Mouse (Mus musculus): ENCODE data around the gene Bod1l. TPM values are rescaled to one million over a fixed set of nuclear protein-coding genes. Genes with fewer than 3 reads are reported as not detected.
A peak's percentile ranks its signal among the peaks of the same experiment; 100 is the strongest.

Gene Bod1l
- 10 to 100 TPM; 22.8 to 36.8 TPM for polyA plus RNA-seq (2017; shearing (Covaris generic))

DNA sequence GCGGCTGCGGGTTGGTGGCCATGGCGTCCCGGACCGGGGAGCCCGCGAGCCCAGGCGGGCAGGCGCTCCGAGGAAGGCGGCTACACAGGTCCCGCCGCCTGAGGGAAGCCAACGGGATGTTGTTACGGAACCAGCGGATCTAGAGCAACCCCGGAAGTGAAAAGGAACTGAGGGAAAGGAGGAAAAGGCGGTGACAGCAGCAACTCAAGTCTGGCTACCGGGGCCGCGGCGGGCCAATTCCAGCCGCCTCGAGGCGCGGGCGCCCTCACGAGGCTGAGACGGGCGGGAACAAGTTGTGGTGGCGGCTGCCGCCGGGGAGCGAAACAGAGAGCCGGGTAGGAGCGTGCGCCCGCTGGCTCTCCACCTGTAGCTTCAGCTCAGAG is at the start of gene Bod1l:
Gene Bod1l, minus strand, starts transcription at position 169 of the 383 bp plus-strand sequence.
- peak; percentile 86 for ATAC-seq

DNA sequence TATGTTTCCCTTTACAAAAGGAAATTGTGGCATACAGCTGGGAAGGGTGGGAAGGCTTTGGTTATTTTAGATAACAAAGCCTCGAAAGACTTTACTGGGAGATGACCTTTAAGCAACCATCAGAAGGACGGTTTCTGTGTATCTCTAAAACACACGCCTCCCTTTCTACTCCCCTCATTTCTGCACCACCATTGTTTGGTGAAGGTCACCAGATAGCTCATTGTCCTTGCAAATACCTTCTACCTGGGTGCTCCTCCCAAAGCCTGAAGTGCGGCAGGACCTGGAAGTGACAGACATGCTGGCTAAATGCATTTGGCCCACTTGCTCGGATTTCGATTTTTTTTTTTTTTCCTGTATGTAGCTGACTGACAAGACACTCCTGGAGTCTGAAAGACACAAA is 49.2 kb upstream of the Bod1l start:
- ATAC-seq, result no peak

DNA sequence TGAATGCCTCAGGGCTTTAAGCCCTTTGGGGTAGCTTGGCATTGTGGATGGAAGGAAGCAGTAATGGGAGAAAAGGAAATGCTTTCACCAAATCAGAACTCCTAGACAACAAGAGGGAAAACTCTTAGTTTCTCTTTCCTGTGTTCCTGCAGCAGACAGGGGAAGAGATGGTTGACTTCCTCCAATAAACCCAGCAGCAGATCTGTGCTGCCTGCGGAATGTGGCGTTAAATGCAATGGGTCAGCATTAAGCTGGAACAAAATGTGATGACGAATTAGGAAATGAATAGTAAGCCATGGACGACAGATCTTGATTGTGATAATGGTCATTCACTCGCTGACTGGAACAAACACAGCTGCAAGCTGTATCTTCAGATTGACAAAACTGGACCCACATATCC is 46.8 kb upstream of the Bod1l start:
- no peak for ATAC-seq

DNA sequence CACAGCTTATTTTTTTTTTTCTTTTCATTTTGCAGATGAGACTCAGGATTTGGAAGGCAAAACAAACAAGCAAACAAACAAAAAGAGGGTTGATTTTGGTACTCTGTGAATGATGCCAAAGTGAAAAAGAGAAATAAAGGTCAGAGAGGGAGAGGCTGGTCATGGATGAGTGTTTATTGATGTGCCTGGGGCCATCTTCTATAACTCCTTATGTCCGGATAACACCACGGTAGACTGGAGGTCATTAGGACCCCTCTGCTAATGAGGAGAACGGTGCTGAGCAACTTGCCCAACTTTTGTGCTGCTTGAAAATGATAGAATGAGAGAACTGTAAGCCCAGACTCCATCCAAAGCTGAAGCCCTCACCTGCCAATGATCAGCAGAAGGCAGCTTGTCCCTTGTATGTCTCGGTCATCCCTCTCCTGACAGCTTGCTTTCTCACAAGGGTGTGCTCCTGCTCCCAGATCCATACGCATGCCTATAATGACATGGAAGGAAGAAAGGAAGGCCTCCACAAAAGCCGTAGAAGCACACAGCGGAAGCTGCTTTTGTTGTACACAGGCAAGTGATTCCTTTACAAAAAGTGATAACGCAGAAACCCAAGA is 45.2 kb upstream of the Bod1l start:
- no peak for ATAC-seq

DNA sequence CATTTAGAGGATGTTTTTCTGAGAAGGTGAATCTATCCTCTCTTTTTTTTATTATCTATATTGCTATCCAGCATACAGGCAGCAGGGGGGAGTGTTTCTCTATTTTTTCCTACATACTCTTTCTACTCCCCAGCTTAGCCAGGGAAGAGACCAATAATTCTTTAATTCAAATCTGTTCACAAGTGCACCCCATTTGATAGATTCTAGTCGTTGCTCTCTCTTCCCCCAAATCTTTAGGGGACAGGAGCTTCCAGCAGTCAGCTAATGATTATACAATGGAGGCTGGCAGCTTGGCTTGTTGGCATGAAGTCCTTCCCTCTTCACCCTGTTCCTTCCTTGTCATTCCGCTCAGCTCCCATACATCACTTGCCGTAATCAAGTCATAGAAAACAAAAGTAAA is 44.7 kb upstream of the Bod1l start:
- ATAC-seq, result no peak

DNA sequence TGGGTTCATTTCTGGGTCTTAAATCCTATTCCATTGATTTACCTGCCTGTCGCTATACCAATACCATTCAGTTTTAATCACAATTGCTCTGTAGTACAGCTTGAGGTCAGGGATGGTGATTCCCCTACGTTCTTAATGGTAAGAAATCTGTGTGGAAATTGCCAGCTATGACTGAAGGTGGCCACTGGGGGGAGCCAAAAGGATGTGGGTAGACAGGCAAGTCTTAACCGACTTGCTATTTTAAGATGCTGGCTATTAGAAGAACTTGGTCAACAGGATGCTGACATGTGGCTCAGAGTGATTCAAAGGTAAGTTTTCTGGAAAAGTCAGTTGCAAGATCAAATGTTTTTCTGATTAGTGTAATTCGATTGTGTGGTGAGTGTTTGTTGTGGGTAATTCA is 43.6 kb upstream of the Bod1l start:
- ATAC-seq, result peak; percentile 70

DNA sequence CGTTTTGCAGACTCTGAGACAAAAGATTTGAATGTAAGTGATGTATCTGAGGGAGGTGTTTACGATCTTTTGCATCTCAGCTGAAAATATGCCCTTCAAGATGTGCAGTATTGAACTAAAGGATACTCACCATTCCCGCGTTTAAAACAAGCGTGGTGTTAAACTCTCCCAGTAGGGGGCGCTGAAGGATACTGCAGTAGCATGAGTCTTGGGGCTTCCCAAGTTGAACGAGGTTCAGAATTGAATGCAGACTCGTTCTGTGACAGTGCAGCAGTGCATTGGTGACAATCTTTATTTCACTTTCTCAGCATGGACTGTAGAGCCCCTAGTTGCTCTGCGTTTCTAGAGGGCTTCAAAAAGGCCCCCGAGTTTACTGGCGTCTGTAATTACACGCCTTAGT is 40.4 kb upstream of the Bod1l start:
- peak; percentile 30 for ATAC-seq

DNA sequence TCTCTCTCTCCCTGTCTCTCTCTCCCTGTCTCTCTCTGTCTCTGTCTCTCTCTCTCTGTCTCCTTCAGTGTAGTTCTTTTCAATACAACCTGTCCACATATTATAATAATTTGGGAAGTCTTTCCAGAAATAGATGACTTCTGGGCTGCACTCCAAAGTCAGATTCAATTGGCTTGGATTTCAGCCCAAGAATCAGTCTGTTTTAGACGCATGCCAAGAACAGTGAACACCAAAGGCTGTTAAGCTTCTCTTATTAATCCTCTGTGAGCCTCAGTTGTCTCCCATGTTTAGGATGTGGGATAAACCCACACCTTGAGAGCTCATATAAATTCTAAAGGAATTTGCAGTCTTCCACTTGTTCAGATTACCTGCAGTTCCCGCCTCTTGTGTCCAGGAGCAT is 27.0 kb upstream of the Bod1l start:
- ATAC-seq, result no peak

DNA sequence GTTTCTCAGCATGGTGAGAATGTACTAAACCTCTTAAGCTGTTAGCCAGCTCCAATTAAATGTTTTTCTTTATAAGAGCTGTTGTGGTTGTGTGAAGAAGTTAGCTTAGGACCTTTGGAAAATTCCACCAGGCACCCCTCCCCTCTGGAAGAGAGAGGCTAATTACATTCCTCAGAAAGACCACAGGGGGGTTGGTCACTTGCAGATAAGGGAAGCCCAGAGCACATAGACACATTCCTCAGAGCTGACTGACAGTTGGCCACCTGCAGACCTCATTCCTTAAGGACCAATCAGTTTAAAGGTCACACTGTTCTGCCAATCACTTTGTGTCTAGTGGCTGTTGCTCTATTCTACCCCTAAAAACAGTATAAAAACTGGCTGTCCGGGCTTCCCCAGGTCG is 11.7 kb upstream of the Bod1l start:
- no peak for ATAC-seq

DNA sequence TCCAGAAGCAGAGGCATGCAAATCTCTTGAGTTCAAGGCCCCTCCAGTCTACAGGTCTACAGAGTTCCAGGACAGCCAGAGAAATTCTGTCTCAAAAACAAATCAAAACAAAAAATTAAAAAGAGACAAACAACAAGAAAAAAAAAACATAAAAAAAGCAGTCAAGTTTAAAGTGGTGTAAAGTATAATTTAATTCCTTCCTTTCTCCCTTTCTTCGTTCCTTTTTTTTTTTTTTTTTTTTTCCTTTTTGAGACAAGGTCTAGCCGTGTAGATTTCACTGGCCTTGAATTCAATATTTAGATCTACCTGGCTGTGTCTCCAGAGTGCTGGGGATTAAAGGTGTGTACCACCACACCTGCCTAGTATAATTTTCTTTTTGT is 1.4 kb upstream of the Bod1l start:
- ATAC-seq, result no peak

DNA sequence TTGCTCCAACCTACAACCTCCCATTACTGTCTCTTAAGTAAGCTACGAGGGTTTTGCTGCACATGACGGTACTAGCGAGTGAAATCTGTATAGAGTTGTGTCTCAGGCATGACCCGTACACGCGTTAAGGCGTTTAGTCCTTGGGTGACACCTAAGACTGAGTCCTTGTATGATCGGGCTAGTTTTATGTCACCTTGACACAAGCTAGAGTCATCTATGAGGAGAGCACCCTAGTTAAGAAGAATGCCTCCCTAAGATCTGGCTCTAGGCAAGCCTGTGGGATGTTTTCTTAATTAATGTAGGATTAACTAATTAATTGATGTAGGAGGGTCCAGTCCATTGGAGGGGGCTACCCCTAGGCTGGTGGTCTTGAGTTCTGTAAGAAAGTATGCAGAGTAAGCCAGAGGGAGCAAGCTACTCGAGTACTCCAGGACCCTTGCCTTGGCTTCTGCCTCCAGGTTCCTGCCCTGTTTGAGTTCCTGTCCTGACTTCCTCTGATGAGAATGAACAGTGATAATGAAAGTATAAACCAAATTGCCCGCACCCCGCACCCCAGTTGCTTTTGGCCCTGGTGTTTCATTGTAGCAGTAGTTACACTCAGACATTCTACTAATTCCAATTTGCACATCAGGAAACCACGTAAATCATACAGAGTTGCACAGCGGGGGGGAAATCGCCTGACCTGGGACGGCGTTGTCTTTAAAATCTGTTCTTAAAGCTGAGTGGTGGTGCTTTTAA is 874 bp upstream of the Bod1l start:
- peak; percentile 41 for ATAC-seq

DNA sequence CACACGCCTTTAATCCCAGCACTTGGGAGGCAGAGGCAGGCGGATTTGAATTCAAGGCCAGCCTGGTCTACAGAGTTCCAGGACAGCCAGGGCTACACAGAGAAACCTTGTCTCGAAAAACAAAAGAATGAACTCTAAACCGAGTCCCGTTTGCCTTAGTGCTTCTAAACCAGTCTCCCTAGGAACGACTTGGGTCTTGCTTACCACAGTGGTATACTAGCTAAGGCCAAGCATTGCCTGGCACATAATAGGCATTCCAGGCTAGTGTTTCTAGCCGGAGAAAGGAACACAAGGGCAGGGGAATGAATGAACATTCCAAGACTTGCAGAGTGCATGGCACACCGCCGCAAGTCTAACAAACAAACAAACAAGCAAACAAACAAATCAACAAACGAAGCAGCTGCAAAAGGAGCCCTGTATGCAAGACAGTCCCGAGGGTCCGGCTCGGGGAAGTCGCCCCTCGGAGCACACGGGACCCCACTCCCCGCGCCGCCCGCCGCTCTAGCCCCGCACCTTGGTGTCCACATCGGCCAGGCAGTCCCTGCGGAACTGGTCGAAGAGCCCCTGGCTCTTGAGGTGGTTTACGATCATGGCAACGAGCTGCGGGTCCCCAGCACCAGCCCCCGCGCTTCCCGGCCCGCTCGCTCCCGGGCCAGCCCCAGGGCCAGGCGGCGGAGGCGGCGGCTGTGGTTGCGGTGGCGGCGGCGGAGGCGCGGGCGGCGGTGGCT is 532 bp downstream of the Bod1l start:
- no peak for ATAC-seq

DNA sequence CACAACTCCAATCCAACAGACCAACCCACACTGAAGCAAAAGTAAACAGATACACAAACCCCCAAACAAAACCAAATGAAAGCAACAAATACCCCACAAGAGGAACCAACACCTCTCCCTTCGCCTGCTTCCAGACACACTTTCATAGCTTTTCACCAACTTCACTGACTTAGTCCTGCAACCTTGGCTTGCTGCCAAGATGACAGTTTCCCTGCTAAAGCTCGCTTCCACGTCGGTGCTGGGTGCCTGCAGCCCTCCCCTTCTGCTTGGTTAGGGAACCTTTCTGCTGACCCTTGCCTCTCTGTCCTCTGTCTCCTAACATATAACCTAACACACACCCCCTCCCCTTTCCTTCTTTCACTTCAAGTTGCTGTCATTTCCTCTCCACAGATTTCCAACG is 1.4 kb downstream of the Bod1l start:
- no peak for ATAC-seq

DNA sequence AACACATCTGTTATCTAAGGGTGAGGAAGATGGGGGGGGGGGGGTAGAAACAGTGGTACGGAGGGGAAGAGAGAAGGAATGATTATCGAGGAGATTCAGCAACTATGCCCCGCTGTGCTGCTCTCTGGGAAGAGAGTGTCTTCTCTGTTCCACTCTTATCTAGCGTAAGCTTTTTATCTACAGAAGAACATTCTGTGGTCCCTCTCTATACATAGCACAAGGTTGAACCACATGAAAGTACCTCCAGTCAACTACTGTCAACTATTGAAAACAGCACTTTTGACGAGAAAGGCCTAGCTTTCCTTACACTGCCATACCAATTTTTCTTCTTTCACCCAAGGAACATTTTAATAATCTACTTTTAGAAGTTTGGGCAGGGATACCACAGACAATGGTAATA is 2.4 kb downstream of the Bod1l start:
- no peak for ATAC-seq

DNA sequence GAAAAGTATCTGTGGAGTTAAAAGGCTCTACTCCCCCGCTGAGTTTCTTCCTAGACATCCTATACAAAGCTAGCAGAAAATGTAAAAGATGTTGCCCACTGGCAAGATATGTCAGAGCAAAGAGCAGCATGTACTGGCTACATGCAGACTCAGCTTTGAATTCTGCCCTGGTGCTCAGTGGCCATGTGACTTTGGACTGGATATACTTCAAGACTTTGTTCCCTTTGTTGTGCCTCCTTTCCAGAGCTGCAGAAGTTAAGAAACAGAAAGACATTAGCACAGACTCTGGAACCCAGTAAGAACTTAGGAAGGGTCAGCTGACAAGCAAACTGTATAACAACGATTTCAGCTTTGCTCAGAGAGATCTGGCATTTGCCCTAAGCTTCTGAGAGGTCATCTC is 14.0 kb downstream of the Bod1l start:
- ATAC-seq, result no peak

DNA sequence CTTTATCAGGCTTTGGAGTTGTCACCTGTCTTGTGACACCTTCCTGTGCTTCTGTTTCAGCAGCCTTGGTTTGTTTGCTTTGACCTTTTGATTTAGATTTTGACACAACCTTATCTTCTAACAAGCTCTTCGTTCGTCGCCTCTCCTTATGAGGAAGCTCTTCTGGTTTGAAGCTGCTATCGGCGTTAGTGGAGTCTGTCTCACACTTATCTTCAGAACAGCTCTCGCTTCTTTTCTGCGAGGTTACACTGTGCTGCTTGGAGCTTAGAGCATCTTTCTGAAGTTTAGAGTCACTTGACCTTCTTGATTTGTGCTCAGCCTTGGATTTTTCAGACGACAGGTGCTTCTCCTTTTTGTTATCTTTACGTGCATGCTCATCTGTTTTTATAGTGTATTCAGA is 23.0 kb downstream of the Bod1l start:
- ATAC-seq, result no peak

DNA sequence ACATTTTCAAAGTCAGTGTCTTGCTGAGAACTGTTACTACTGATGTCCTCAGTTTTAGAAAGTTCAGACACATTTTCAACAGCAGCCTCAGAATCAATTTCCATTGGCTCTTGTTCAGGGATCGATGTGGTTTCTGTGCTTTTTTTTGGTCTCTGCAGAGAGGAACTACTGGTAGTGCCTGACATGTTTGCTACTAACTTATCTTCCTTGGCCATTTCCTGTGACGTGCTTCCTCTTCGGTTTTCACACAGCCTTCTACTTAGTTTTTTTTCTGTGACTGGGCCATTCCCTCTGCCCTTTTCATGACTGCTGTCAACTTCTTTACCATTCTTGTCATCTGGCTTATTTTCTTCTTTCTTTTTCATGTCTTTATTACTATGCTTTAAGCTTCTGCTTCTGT is 23.6 kb downstream of the Bod1l start:
- no peak for ATAC-seq

DNA sequence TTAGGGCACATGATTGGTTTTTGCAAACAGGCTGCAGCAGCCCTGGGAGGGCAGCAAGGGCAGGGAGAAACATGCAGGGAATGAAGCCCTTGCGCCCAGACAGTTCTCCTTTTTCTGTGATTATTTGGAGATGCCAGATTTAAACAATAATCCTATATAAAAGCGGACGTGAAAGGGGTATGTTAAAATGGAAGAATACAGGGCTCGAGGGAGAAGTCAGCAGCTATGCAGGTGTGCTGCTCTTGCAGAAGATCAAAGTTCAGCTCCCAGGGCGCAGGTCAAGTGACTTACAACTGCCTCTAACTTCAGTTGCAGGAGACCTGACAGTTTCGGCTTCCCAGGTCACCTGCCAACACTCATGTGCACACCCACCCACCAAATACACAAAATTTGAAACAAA is 31.6 kb downstream of the Bod1l start:
- ATAC-seq, result no peak

DNA sequence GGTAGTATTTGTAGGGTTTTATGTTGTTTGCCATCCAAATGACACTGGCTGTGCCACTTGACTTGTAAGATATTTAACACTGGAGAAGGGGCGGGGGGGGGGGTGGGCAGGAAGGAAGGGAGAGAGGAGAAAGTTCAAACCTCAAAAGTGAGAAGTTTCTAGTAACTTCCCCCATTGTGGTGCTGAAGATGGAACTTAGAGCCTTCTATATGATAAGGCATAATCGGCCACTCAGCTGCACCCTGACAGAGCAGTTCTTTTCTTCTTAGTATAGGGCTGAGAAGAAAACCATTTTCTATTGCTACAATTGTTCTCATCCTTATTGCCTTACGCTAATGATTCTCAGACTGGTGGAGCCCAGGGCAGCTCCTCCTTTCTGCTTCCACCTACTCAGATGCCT is 32.8 kb downstream of the Bod1l start:
- ATAC-seq, result no peak

DNA sequence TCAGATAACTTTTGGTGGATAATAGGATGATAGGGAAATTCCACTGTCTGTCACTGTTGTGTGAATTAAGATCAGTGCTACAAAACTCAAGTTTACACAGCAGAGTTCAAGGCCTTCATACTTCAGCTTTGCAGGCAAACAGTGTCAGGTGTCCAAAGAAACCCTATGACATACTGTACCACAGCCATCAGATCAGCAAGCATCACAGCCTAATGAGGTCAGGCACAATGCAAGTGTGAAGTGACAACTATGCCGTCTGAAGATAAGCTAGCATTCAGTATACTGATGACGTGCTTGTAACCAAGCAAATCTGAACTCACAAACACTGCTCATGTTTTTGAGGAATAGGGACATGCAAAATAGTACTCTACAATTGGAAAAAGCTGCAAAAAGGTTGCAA is 36.7 kb downstream of the Bod1l start:
- no peak for ATAC-seq

DNA sequence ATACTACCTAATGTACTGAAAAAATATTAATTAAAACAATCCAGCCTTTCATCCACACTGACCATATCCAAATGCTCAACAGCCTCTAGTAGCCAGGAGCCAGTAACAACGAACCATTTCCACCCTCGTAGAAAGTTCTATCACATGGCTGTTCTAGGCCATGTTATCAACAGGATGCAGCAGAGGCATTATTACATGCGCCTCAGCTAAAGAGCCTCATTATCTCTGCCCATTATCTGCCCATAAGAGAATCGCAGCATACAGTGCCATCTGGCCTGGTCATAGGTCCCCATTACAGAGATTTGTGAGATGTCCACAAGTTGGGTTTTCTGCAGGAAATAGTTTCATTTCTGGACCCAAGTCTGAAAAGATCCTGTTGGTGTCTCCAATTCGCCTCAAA is 37.9 kb downstream of the Bod1l start:
- no peak for ATAC-seq

DNA sequence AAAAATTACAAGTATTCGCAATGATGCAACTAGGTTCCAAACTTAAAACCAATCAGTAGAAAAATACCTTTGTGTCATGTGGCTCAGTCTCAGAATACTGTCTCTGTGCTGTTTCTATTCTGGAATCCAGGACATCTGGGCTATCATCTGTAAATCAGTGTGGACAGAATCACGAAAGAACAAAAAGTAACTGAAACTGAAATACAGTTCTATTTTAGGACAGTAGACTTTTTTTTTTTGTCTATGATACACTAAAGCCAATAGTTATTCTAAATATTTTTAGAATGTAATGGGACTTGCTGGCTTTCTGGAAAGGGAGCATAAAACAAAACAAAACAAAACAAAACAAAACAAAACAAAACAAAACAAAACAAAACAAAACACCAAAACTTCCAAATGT is 39.0 kb downstream of the Bod1l start:
- no peak for ATAC-seq

DNA sequence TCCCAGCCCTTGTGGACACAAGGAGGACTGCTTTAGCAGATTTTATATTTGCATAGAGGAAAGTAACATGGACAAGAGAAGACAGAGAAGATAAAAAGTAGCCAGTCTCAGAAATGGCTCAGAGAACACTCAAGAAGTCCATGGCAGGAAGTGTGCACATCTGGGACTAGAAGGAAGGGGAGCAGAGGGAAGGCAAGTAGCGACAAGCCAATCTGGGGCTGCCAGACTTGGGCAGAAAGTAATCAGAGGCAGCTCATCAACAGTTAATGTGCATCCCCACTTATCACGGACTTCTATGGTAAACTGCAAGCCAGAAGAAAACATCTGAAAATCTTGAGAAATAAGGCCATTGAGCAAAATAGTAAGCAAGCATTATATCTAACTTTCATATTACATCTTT is 39.5 kb downstream of the Bod1l start:
- no peak for ATAC-seq

DNA sequence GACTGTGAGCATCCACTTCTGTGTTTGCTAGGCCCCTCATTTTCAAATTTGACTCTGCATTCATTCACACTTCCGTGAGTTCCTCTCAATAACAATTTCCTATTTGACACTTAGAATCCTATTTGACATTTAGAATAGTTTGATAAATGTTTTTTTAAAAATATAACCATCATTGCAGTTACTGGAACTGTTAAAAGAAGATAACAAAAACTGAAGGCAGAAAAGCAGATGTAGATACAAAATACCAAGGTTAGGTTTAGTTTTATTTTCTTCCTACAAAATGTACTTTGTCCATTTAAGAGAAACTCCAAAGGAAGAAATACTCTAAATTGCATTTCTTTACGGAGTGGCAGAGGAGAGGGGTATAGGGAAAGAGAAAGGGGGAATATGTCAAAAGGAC is 42.5 kb downstream of the Bod1l start:
- ATAC-seq, result no peak

Data from activated CD4-positive, CD25-positive, alpha-beta regulatory T cell, adult 4 months (primary cell).